Mouse (Mus musculus) neural tube, embryonic 11.5 days (tissue): ENCODE measurements around the gene Rab7. TPM values are rescaled to one million over a fixed set of nuclear protein-coding genes. Genes with fewer than 3 reads are reported as not detected.

ENCODE experiments used
- ATAC-seq: fragments of 200-750 bp; cut with Nextera tagmentation; 2 replicates; pipeline ENCODE4 v1.8.0; 2017; ENCODE audit warnings: moderate number of reproducible peaks, mild to moderate bottlenecking, moderate TSS enrichment, moderate library complexity; ENCODE audit not compliant: insufficient read depth, low FRiP score, low TSS enrichment
- DNase-seq: peaks from one replicate; pipeline ENCODE4 v3.0.0-alpha.2; 2015; ENCODE audit warnings: low spot score
- H3K27ac ChIP-seq: fragments of 300-500 bp; sonication (generic); 2 replicates; pipeline ENCODE4 v1.5.1; 2014; ENCODE audit warnings: low read depth, mild to moderate bottlenecking, low read length
- H3K27me3 ChIP-seq: fragments of 300-500 bp; sonication (generic); 2 replicates; pipeline ENCODE4 v1.6.1; 2014; ENCODE audit warnings: mild to moderate bottlenecking, low read length, mixed read lengths; ENCODE audit not compliant: control insufficient read depth, insufficient read depth
- H3K36me3 ChIP-seq: fragments of 300-500 bp; sonication (generic); 2 replicates; pipeline ENCODE4 v1.6.1; 2014; ENCODE audit warnings: mild to moderate bottlenecking, low read length, moderate library complexity, mixed read lengths; ENCODE audit not compliant: control insufficient read depth, insufficient read depth
- H3K4me1 ChIP-seq: fragments of 300-500 bp; sonication (generic); 2 replicates; pipeline ENCODE4 v1.6.1; 2014; ENCODE audit warnings: low read length, mixed read lengths; ENCODE audit not compliant: control insufficient read depth, insufficient read depth
- H3K4me2 ChIP-seq: fragments of 300-500 bp; sonication (generic); 2 replicates; pipeline ENCODE4 v1.6.1; 2014; ENCODE audit warnings: low read depth, mild to moderate bottlenecking, moderate library complexity
- H3K4me3 ChIP-seq: fragments of 300-500 bp; sonication (generic); 2 replicates; pipeline ENCODE4 v1.5.1; 2014; ENCODE audit warnings: low read depth, low read length
- H3K9ac ChIP-seq: fragments of 300-500 bp; sonication (generic); 2 replicates; pipeline ENCODE4 v1.6.1; 2014; ENCODE audit warnings: mild to moderate bottlenecking, low read length
- H3K9me3 ChIP-seq: fragments of 300-500 bp; sonication (generic); 2 replicates; pipeline ENCODE4 v1.6.1; 2016; ENCODE audit warnings: low read length; ENCODE audit not compliant: control insufficient read depth
- WGBS: fragments of 180-500 bp; shearing (Covaris S2); extraction: QIAGEN DNeasy Blood & Tissue Kit; methylation state at CpG from one replicate; pipeline ENCODE4 v1.1.7; 2014; 5-methylcytosine and 5-hydroxymethylcytosine counted together
- polyA plus RNA-seq: library from polyadenylated mRNA; unstranded; fragments of >200 nt; fragmentation: Nextera tagmentation; extraction: Ambion mirVana; gene quantifications from 2 replicates; pipeline ENCODE4 v1.2.1, GENCODE M21; 2014

The Rab7 gene
- polyA plus RNA-seq, 1 experiment from 2014 or later, result 276 TPM

DNA sequence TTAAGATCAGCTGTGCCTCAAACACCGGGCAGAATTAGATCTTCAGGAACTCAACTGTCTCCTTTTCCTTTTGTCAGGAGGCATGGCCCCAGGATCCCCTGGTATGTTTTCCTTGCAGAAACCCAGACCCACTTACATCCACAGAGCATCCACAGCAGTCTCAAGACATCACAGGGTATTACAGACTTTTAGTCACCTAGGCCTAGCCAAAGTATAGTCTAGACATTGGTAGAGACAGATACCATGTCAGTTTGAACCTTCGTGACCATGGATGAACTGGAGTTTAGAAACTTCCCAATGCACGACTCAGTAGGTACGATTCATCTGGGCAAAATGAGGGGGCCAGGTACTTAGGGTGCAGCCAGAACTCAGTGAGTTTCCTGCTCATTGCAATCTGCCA is 46.7 kb downstream of the Rab7 start:
- no peak for DNase-seq
- H3K27ac ChIP-seq, result no peak overlapping the region
- ATAC-seq, result no peak
- H3K4me1 ChIP-seq, result peaks cover 13% of the 10 kb centered on the region
- H3K4me3 ChIP-seq, result no peak overlapping the region
- H3K9me3 ChIP-seq, result no peaks in the 10 kb centered on the region
- H3K9ac ChIP-seq, result no peak overlapping the region
- 83% methylated on average over 4 of the region's 4 CpGs for WGBS
- no peaks in the 10 kb centered on the region for H3K27me3 ChIP-seq
- no peak overlapping the region for H3K4me2 ChIP-seq
- peaks cover 9% of the 10 kb centered on the region; the same call in 1 of the 2 replicates for H3K36me3 ChIP-seq

DNA sequence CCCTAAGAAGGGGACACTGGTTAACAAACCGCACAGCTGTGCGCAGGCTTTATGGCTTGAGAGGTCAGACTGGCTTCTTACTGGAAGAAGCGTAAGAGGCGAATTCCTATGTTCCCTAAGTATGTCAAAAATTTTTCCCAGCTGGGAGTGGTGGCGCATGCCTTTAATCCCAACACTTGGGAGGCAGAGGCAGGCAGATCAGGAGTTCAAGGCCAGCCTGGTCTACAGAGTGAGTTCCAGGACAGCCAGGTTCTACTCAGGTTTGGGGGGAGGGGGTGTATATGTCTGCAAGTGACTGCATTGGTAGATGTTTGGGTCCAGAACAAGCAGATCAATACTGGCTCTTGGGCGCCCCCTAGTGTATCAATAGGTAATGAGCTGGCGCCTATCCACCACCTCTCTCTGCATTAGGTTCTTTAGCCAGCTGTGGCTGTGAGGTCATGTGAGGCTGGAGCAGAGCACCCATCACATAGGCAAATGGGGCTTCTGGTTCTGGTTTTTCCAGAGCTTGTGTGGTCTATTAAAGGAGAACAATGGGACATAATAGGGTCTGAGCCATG is 47.3 kb downstream of the Rab7 start:
- no peak overlapping the region for H3K9ac ChIP-seq
- DNase-seq, result peak; percentile 73
- H3K4me2 ChIP-seq, result no peak overlapping the region
- H3K27ac ChIP-seq, result no peak overlapping the region
- 59% methylated on average over 7 of the region's 7 CpGs for WGBS
- H3K4me1 ChIP-seq, result peaks cover 18% of the 10 kb centered on the region
- no peaks in the 10 kb centered on the region for H3K27me3 ChIP-seq
- H3K9me3 ChIP-seq, result no peaks in the 10 kb centered on the region
- ATAC-seq, result peak; percentile 13; the same call in 1 of the 2 replicates
- H3K36me3 ChIP-seq, result peaks cover 5% of the 10 kb centered on the region; the same call in 1 of the 2 replicates
- H3K4me3 ChIP-seq, result no peak overlapping the region

- ATAC-seq, result no peak
- no peak overlapping the region for H3K4me3 ChIP-seq
- H3K4me1 ChIP-seq, result peaks cover 27% of the 10 kb centered on the region
- DNase-seq, result no peak
- no peaks in the 10 kb centered on the region for H3K27me3 ChIP-seq
- H3K36me3 ChIP-seq, result 0 out of 2 replicates have a peak, but pooled peaks cover 5% of the 10 kb centered on the region
- H3K27ac ChIP-seq, result no peak overlapping the region
- H3K9me3 ChIP-seq, result no peaks in the 10 kb centered on the region
- H3K4me2 ChIP-seq, result no peak overlapping the region
- H3K9ac ChIP-seq, result no peak overlapping the region
- 91% methylated on average over 9 of the region's 9 CpGs for WGBS
These were observed 48.5 kb downstream of the Rab7 start for GRCm38 (mm10) chr6:87996606-87997005.

DNA sequence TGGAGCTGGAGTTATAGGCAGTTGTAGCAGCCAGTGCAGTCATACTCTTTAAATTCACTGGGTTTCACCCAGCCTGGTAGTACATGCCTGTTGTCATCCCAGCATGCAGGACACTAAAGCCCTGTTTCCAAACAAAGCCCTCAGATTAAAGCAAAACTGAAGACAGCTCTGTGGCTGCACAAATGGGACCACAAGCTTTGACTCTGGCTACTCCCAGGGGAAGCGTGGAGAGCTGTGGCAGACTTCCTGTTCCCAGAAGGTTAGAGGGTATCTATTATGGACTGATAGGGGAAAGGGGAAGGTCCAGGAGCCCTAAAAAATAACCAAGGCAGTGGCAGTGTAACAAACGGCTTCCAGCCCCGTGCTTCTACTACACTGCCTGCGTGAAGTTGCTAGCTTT is 49.6 kb downstream of the Rab7 start:
- H3K4me3 ChIP-seq, result no peak overlapping the region
- H3K27ac ChIP-seq, result no peak overlapping the region
- ATAC-seq (no peak), DNase-seq (no peak)
- peaks cover 27% of the 10 kb centered on the region for H3K4me1 ChIP-seq
- 0 out of 2 replicates have a peak, but pooled peaks cover 2% of the 10 kb centered on the region for H3K36me3 ChIP-seq
- no peaks in the 10 kb centered on the region for H3K27me3 ChIP-seq
- WGBS, result 76% methylated on average over 4 of the region's 4 CpGs
- H3K9me3 ChIP-seq, result no peaks in the 10 kb centered on the region
- no peak overlapping the region for H3K9ac ChIP-seq
- H3K4me2 ChIP-seq, result no peak overlapping the region

DNA sequence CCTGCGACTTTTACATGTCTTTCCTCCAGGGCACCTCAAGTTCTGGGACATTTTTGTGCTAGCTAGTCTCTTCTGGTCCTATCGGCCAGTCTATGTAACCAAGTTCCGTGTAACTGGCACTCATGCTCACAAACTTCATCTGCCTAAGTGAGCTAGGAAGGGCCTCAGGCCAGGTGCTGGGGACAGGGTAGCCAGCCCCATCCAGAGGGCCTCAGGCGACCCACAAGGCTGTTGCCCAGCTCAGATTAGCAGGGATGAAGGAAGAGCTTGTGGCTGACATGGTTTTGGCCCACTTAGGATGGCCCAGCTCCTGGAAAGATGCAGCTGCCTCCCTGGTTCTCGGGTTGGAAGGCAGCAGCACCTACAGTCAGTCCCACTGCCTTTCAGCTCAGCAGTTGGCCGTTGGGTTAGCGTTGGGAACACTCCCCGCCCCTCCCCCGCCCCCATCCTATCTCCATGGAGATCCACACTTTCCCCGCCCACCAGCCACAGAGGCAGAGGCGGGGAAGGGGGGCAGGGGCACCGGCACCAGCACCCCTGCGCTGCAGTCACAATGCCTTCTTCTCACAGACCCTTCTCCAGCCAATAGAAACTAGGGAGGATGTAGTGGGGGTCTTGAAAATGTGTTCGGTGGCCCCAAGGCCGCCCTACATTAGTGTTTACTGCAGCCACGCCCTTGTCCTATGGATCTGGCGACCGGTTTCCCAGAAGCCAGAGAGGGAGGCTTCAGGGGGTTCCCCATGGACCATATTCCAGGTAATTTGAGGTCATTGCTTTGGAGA is 51.1 kb downstream of the Rab7 start:
- peak overlapping the region; percentile 20 for H3K4me3 ChIP-seq
- DNase-seq, result peak; percentile 90
- H3K36me3 ChIP-seq, result 0 out of 2 replicates have a peak, but pooled peaks cover 2% of the 10 kb centered on the region
- H3K27me3 ChIP-seq, result no peaks in the 10 kb centered on the region
- H3K9me3 ChIP-seq, result no peaks in the 10 kb centered on the region
- peak; percentile 76 for ATAC-seq
- H3K4me2 ChIP-seq, result peak overlapping the region; percentile 46
- 8% methylated on average over 18 of the region's 18 CpGs for WGBS
- peak overlapping the region; percentile 58 for H3K27ac ChIP-seq
- peak overlapping the region; percentile 41; the same call in 1 of the 2 replicates for H3K9ac ChIP-seq
- H3K4me1 ChIP-seq, result peaks cover 27% of the 10 kb centered on the region

DNA sequence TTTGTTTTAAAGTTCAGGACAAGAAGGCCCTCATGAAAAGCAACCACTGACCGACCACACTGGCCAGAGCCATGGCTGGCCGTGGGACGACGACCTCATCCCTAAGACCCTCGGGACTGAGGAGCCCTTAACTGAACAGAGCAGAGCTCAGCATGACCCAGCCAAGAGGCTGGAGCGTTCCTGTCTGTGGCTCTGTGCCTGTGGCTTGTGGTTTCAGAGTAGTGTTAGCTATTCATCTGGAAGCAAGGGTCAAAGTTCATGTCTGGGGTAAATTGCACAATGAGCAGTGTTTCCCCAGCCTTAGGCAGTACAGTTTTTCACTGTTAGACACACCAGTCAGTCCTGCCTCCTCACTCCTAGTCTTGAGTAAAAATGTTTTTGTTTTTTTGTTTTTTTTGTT is 52.3 kb downstream of the Rab7 start:
- no peak overlapping the region for H3K9ac ChIP-seq
- DNase-seq (peak; percentile 48), ATAC-seq (no peak)
- peaks cover 27% of the 10 kb centered on the region for H3K4me1 ChIP-seq
- H3K4me3 ChIP-seq, result no peak overlapping the region
- no peaks in the 10 kb centered on the region for H3K27me3 ChIP-seq
- WGBS, result 12% methylated on average over 6 of the region's 6 CpGs
- no peak overlapping the region for H3K27ac ChIP-seq
- no peak overlapping the region for H3K4me2 ChIP-seq
- 0 out of 2 replicates have a peak, but pooled peaks cover 2% of the 10 kb centered on the region for H3K36me3 ChIP-seq
- H3K9me3 ChIP-seq, result no peaks in the 10 kb centered on the region

DNA sequence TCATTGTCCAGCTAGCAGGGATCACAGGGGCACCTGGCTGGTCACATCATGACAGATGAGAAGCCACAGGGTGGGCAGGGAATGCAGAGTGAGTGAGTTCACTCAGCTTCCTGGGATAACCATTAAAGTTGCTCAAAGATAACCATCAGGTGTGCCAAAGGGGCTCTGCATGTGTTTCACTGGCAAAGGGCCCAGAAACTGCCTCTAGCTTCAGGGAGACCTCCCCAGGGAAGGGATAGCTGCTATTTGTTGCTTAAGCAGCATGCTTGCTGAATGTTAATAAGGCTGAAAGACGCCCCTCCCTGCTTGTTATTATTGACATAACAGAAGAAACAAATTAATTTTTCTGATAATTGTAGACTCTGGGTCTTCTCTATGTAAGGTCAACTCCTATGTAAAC is 53.2 kb downstream of the Rab7 start:
- no peak for ATAC-seq
- no peak for DNase-seq
- Histone ChIP-seq H3K4me3 (no peak overlapping the region), H3K27ac (no peak overlapping the region), H3K4me2 (no peak overlapping the region), H3K4me1 (peaks cover 27% of the 10 kb centered on the region), H3K36me3 (0 out of 2 replicates have a peak, but pooled peaks cover 2% of the 10 kb centered on the region), H3K9ac (no peak overlapping the region), H3K27me3 (no peaks in the 10 kb centered on the region), H3K9me3 (no peaks in the 10 kb centered on the region)
- WGBS, result 91% methylated on average over 1 of the region's 1 CpGs

DNA sequence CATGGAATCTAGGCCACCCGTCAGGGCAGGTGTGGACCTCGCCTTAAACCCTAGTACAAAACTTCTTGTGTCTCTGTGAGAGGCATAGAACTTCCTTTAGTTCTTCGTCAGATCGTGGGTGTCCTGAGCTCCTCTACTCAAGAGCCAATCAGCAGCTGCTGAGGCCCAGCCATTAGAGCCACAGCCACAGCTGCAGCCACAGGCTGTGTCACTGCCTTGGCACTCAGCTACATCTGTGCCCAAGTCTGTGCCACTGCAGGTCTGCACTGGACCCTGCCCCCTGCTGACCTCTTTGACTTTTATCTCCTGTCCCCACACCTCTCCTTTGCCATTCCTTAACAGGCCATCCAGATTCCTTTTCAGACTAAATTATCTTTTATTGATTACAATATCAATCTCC is 53.9 kb downstream of the Rab7 start:
- Histone ChIP-seq H3K9ac (no peak overlapping the region), H3K27ac (no peak overlapping the region), H3K27me3 (no peaks in the 10 kb centered on the region), H3K36me3 (no peaks in the 10 kb centered on the region), H3K9me3 (no peaks in the 10 kb centered on the region), H3K4me1 (peaks cover 27% of the 10 kb centered on the region), H3K4me2 (no peak overlapping the region), H3K4me3 (no peak overlapping the region)
- DNase-seq, result no peak
- WGBS, result 82% methylated on average over 4 of the region's 4 CpGs
- ATAC-seq, result no peak

GRCm38 (mm10) chr6:87982506-87982905 is 62.6 kb downstream of the Rab7 start:
- H3K4me3 ChIP-seq, result peak overlapping the region; percentile 99; the same call in 1 of the 2 replicates
- no peak overlapping the region for H3K27ac ChIP-seq
- no peaks in the 10 kb centered on the region for H3K27me3 ChIP-seq
- peaks cover 11% of the 10 kb centered on the region for H3K4me1 ChIP-seq
- DNase-seq (no peak), ATAC-seq (no peak)
- 70% methylated on average over 9 of the region's 9 CpGs for WGBS
- H3K9me3 ChIP-seq, result no peaks in the 10 kb centered on the region
- H3K36me3 ChIP-seq, result peaks cover 3% of the 10 kb centered on the region
- peak overlapping the region; percentile 79; the same call in 1 of the 2 replicates for H3K4me2 ChIP-seq
- H3K9ac ChIP-seq, result no peak overlapping the region
